Mouse (Mus musculus): ENCODE results near the gene Hivep3.

- TF ChIP-seq CTCF (IDR thresholded peaks at IDR 0.05; ENCODE audit: low read depth) (peak; percentile 31; the same call in 1 of the 2 replicates), EP300 (optimal IDR thresholded peaks at IDR 0.05) (no peak)
Measured at GRCm38 (mm10) chr4:119733184-119733880, at the start of gene Hivep3.
